Mouse (Mus musculus) embryonic fibroblast, embryonic 13.5 days (primary cell): ENCODE results near the gene Rtf1. TPM values are rescaled to one million over a fixed set of nuclear protein-coding genes. Genes with fewer than 3 reads are reported as not detected.
"Not testable (repeated sequence)": the region's sequence is repeated elsewhere in the genome, so short reads cannot be mapped to it uniquely, and the experiment has no call there.

Source experiments
- H3K27ac ChIP-seq: 2 replicates; pipeline ENCODE4 v1.5.1; 2012; ENCODE audit warnings: low read length, control low read depth, inconsistent platforms; ENCODE audit not compliant: insufficient read depth
- H3K4me1 ChIP-seq: 2 replicates; pipeline ENCODE4 v1.6.1; 2011; ENCODE audit warnings: low read length; ENCODE audit not compliant: control insufficient read depth, insufficient read depth
- H3K4me3 ChIP-seq: 2 replicates; pipeline ENCODE4 v1.5.1; 2011; ENCODE audit warnings: mild to moderate bottlenecking, control low read depth, low read length; ENCODE audit not compliant: insufficient read depth
- CTCF ChIP-seq: IDR thresholded peaks from 2 replicates; pipeline ENCODE4 v1.5.1; 2011; ENCODE audit warnings: mild to moderate bottlenecking, control low read depth, low read length, moderate library complexity, borderline replicate concordance; ENCODE audit not compliant: insufficient read depth
- POLR2A ChIP-seq: IDR thresholded peaks from 2 replicates; pipeline ENCODE4 v1.6.1; 2011; ENCODE audit warnings: low read depth, mild to moderate bottlenecking, control low read depth, low read length, moderate library complexity
- polyA plus RNA-seq: library from polyadenylated mRNA; stranded (reverse); fragments of >200 nt; gene quantifications from 2 replicates; pipeline ENCODE4 v1.2.4, GENCODE M21; 2011; ENCODE audit warnings: low read depth; ENCODE audit not compliant: missing spikeins, insufficient read length

Rtf1 gene
- polyA plus RNA-seq, 1 experiment = 31.2 TPM

- Histone ChIP-seq H3K27ac (no peak overlapping the region), H3K4me3 (no peak overlapping the region), H3K4me1 (no peaks in the 10 kb centered on the region)
- TF ChIP-seq POLR2A (no peak), CTCF (no peak)
These were observed 8.8 kb downstream of the Rtf1 start for GRCm38 (mm10) chr2:119683706-119684105.

GRCm38 (mm10) chr2:119692003-119692701, 17.3 kb downstream of the Rtf1 start:
- TF ChIP-seq CTCF (no peak), POLR2A (no peak)
- H3K4me1 ChIP-seq = no peaks in the 10 kb centered on the region
- H3K4me3 ChIP-seq = no peak overlapping the region
- no peak overlapping the region for H3K27ac ChIP-seq

GRCm38 (mm10) chr2:119694826-119695225, 20.0 kb downstream of the Rtf1 start:
- H3K27ac ChIP-seq = no peak overlapping the region
- H3K4me3 ChIP-seq = no peak overlapping the region
- no peaks in the 10 kb centered on the region for H3K4me1 ChIP-seq
- TF ChIP-seq POLR2A (no peak), CTCF (no peak)

- TF ChIP-seq CTCF (no peak), POLR2A (no peak)
- Histone ChIP-seq H3K27ac (no peak overlapping the region), H3K4me1 (no peaks in the 10 kb centered on the region), H3K4me3 (no peak overlapping the region)
These were observed 21.2 kb downstream of the Rtf1 start for GRCm38 (mm10) chr2:119696111-119696510.

- TF ChIP-seq CTCF (no peak), POLR2A (no peak)
- H3K4me3 ChIP-seq = no peak overlapping the region
- no peak overlapping the region for H3K27ac ChIP-seq
- no peaks in the 10 kb centered on the region for H3K4me1 ChIP-seq
These were observed 23.6 kb downstream of the Rtf1 start for GRCm38 (mm10) chr2:119698472-119698871.

GRCm38 (mm10) chr2:119699962-119700361, 25.1 kb downstream of the Rtf1 start:
- TF ChIP-seq CTCF = no peak
- TF ChIP-seq POLR2A = no peak
- no peak overlapping the region for H3K27ac ChIP-seq
- H3K4me1 ChIP-seq = no peaks in the 10 kb centered on the region
- no peak overlapping the region for H3K4me3 ChIP-seq

GRCm38 (mm10) chr2:119703171-119703570, 28.3 kb downstream of the Rtf1 start:
- no peaks in the 10 kb centered on the region for H3K4me1 ChIP-seq
- TF ChIP-seq POLR2A (no peak), CTCF (no peak)
- H3K4me3 ChIP-seq = no peak overlapping the region
- no peak overlapping the region for H3K27ac ChIP-seq

- TF ChIP-seq CTCF (no peak), POLR2A (no peak)
- Histone ChIP-seq H3K4me3 (no peak overlapping the region), H3K27ac (no peak overlapping the region)
These were observed 32.8 kb downstream of the Rtf1 start for GRCm38 (mm10) chr2:119707676-119708075.

GRCm38 (mm10) chr2:119710011-119710410, 35.1 kb downstream of the Rtf1 start:
- no peak overlapping the region for H3K27ac ChIP-seq
- no peak overlapping the region for H3K4me3 ChIP-seq
- no peaks in the 10 kb centered on the region for H3K4me1 ChIP-seq
- TF ChIP-seq CTCF = no peak
- no peak for TF ChIP-seq POLR2A

More at GRCm38 (mm10) chr2:119707676-119708075, 32.8 kb downstream of the Rtf1 start:
- no peaks in the 10 kb centered on the region for H3K4me1 ChIP-seq

GRCm38 (mm10) chr2:119715868-119716267, 41.0 kb downstream of the Rtf1 start:
- H3K4me3 ChIP-seq, H3K27ac ChIP-seq, H3K4me1 ChIP-seq: not testable (repeated sequence)
